Mouse (Mus musculus): Measurements from ENCODE around the gene Gm21958. TPM values are rescaled to one million over a fixed set of nuclear protein-coding genes. Genes with fewer than 3 reads are reported as not detected.
A peak's percentile ranks its signal among the peaks of the same experiment; 100 is the strongest.

The Gm21958 gene
- polyA plus RNA-seq, 1 experiment from 2014 or later = 1.5 TPM

GRCm38 (mm10) chr3:54699759-54700301, 14.3 kb downstream of the Gm21958 start:
- WGBS = 74% methylated on average over 5 of the region's 5 CpGs
- no peaks in the 10 kb centered on the region for H3K27me3 ChIP-seq (replicated peaks; ENCODE audit: control insufficient read depth, insufficient read depth, low read length)
- no peaks in the 10 kb centered on the region for H3K4me1 ChIP-seq (replicated peaks; ENCODE audit: control insufficient read depth, insufficient read depth, low read length)
- no peak overlapping the region for H3K4me2 ChIP-seq (ENCODE audit: low read length)
- no peak overlapping the region for H3K4me3 ChIP-seq (ENCODE audit: low read depth, low read length)
- DNase-seq (ENCODE audit: low spot score) (no peak), ATAC-seq (replicated peaks; ENCODE audit: low FRiP score, low TSS enrichment, low read depth) (no peak)
- H3K36me3 ChIP-seq (ENCODE audit: control insufficient read depth, insufficient read depth, low read length) = peaks cover 85% of the 10 kb centered on the region
- no peaks in the 10 kb centered on the region for H3K9me3 ChIP-seq (ENCODE audit: control insufficient read depth, low read length)
- no peak overlapping the region for H3K9ac ChIP-seq (ENCODE audit: low read length)
- H3K27ac ChIP-seq (ENCODE audit: low read depth) = no peak overlapping the region

DNA sequence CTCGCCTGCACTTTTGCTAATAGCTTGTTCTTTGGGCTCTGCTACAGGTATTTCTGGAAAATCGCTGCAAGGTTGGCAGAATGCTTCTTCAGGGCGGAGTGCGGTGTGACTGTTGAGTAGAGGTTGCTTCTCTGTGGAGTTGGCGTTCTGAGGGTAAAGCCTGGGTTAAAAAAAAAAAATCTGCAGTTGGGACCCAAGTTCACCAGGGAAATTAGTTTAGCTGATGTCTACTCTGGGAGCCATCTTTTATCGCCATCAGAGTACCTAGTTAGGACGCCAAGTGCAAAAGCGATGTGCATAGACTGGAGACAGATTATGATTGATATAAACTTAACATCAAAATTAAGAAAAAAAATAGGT, 21.1 kb downstream of the Gm21958 start:
- no peaks in the 10 kb centered on the region for H3K27me3 ChIP-seq (replicated peaks; ENCODE audit: control insufficient read depth, insufficient read depth, low read length)
- ATAC-seq (replicated peaks; ENCODE audit: low FRiP score, low TSS enrichment, low read depth) = peak; percentile 19; the same call in 1 of the 2 replicates
- peaks cover 34% of the 10 kb centered on the region for H3K36me3 ChIP-seq (ENCODE audit: control insufficient read depth, insufficient read depth, low read length)
- no peaks in the 10 kb centered on the region for H3K9me3 ChIP-seq (ENCODE audit: control insufficient read depth, low read length)
- peaks cover 3% of the 10 kb centered on the region; the same call in 1 of the 2 replicates for H3K4me1 ChIP-seq (replicated peaks; ENCODE audit: control insufficient read depth, insufficient read depth, low read length)
- WGBS = 1% methylated on average over 8 of the region's 8 CpGs
- no peak for DNase-seq (ENCODE audit: low spot score)
- H3K4me3 ChIP-seq (ENCODE audit: low read depth, low read length) = peak overlapping the region; percentile 87
- peak overlapping the region; percentile 70 for H3K9ac ChIP-seq (ENCODE audit: low read length)
- peak overlapping the region; percentile 85 for H3K4me2 ChIP-seq (ENCODE audit: low read length)
- H3K27ac ChIP-seq (ENCODE audit: low read depth) = peak overlapping the region; percentile 86

DNA sequence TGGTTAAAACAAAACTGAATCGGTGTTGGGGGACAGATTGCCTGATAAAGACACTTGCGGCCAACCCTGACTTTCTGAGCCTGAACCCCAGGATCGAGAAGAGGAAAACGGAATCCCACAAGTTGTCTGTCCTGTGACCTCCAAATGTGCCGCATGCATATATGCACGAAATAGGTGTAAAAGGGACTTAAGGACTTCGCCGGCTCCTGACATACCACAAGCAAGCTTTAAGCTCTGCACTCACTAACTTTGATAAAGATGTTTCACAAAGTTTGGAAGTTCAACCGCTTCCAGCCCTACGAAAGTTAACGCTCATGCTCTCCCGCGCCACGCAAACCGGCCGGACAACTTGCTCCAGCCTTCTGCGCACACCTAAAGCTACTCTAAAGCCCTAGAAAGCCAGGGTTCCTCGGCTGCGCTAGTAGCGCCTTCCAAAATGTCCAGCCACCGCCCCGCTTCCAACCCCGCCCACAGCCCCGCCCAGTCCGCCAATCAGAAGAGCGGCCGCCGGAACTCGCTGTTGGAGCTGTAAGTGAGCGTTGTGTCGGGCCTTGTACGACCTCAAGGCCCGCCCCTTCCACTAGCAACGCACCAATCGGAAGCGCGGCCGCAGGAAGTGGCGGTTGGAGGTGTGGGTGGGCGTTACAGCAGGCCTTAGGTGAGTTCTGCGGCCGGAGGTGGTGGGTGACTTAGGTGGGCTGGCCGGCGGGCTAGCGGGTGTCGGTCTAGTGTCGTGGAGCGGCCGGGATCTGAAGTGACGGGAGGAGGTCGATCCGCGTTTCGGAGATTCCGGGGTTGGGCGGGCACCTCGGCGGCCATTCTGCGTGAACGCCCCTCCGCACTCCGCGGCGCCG, 21.7 kb downstream of the Gm21958 start, which contains the start of gene Supt20:
Gene Supt20, plus strand, starts transcription at position 606 of the 854 bp plus-strand sequence.
- ATAC-seq (replicated peaks; ENCODE audit: low FRiP score, low TSS enrichment, low read depth) (peak; percentile 99), DNase-seq (ENCODE audit: low spot score) (peak; percentile 93)
- Histone ChIP-seq H3K9me3 (ENCODE audit: control insufficient read depth, low read length) (no peaks in the 10 kb centered on the region), H3K4me2 (ENCODE audit: low read length) (peak within 1 kb of the TSS; percentile 92), H3K4me1 (replicated peaks; ENCODE audit: control insufficient read depth, insufficient read depth, low read length) (peaks cover 3% of the 10 kb centered on the region; the same call in 1 of the 2 replicates), H3K27ac (ENCODE audit: low read depth) (peak within 1 kb of the TSS; percentile 86), H3K4me3 (ENCODE audit: low read depth, low read length) (peak within 1 kb of the TSS; percentile 87), H3K9ac (ENCODE audit: low read length) (peak within 1 kb of the TSS; percentile 70), H3K36me3 (ENCODE audit: control insufficient read depth, insufficient read depth, low read length) (peaks cover 30% of the 10 kb centered on the region), H3K27me3 (replicated peaks; ENCODE audit: control insufficient read depth, insufficient read depth, low read length) (no peaks in the 10 kb centered on the region)
- WGBS = 2% methylated on average over 65 of the region's 65 CpGs

GRCm38 (mm10) chr3:54689091-54689490, 25.1 kb downstream of the Gm21958 start:
- ATAC-seq (replicated peaks; ENCODE audit: low FRiP score, low TSS enrichment, low read depth) = no peak
- Histone ChIP-seq H3K4me2 (ENCODE audit: low read length) (no peak overlapping the region), H3K27me3 (replicated peaks; ENCODE audit: control insufficient read depth, insufficient read depth, low read length) (no peaks in the 10 kb centered on the region), H3K9ac (ENCODE audit: low read length) (no peak overlapping the region), H3K4me1 (replicated peaks; ENCODE audit: control insufficient read depth, insufficient read depth, low read length) (no peaks in the 10 kb centered on the region), H3K9me3 (ENCODE audit: control insufficient read depth, low read length) (no peaks in the 10 kb centered on the region), H3K27ac (ENCODE audit: low read depth) (no peak overlapping the region), H3K4me3 (ENCODE audit: low read depth, low read length) (no peak overlapping the region), H3K36me3 (ENCODE audit: control insufficient read depth, insufficient read depth, low read length) (no peaks in the 10 kb centered on the region)
- WGBS = 36% methylated on average over 2 of the region's 2 CpGs
- no peak for DNase-seq (ENCODE audit: low spot score)

DNA sequence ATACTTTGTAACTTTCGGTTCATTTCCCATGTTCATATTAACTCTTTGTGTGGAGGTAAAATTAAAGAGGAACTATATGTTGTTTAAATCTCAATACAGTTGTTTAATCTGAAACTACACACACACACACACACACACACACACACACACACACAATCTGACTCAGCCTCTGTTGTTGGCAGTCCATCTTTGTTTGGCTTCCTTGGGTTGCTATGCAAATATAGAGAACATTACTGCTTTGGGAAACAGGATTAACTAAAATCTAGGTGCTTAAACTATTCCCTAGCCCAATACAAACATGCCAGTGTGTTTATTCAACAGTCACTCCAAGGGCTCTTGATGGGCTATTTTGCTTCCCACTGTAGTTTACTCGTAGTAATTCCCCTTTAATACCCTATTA, 26.9 kb downstream of the Gm21958 start:
- WGBS = 58% methylated on average over 2 of the region's 2 CpGs
- Histone ChIP-seq H3K4me1 (replicated peaks; ENCODE audit: control insufficient read depth, insufficient read depth, low read length) (no peaks in the 10 kb centered on the region), H3K4me2 (ENCODE audit: low read length) (no peak overlapping the region), H3K27me3 (replicated peaks; ENCODE audit: control insufficient read depth, insufficient read depth, low read length) (no peaks in the 10 kb centered on the region), H3K36me3 (ENCODE audit: control insufficient read depth, insufficient read depth, low read length) (no peaks in the 10 kb centered on the region), H3K27ac (ENCODE audit: low read depth) (no peak overlapping the region), H3K9me3 (ENCODE audit: control insufficient read depth, low read length) (no peaks in the 10 kb centered on the region), H3K9ac (ENCODE audit: low read length) (no peak overlapping the region), H3K4me3 (ENCODE audit: low read depth, low read length) (no peak overlapping the region)
- ATAC-seq (replicated peaks; ENCODE audit: low FRiP score, low TSS enrichment, low read depth) = no peak
- DNase-seq (ENCODE audit: low spot score) = no peak

- Histone ChIP-seq H3K4me3 (ENCODE audit: low read depth, low read length) (no peak overlapping the region), H3K4me2 (ENCODE audit: low read length) (no peak overlapping the region), H3K36me3 (ENCODE audit: control insufficient read depth, insufficient read depth, low read length) (no peaks in the 10 kb centered on the region), H3K4me1 (replicated peaks; ENCODE audit: control insufficient read depth, insufficient read depth, low read length) (no peaks in the 10 kb centered on the region; the same call in 1 of the 2 replicates), H3K27me3 (replicated peaks; ENCODE audit: control insufficient read depth, insufficient read depth, low read length) (no peaks in the 10 kb centered on the region), H3K27ac (ENCODE audit: low read depth) (no peak overlapping the region), H3K9me3 (ENCODE audit: control insufficient read depth, low read length) (no peaks in the 10 kb centered on the region), H3K9ac (ENCODE audit: low read length) (no peak overlapping the region)
- DNase-seq (ENCODE audit: low spot score) (no peak), ATAC-seq (replicated peaks; ENCODE audit: low FRiP score, low TSS enrichment, low read depth) (no peak)
- 91% methylated on average over 3 of the region's 3 CpGs for WGBS
Measured at GRCm38 (mm10) chr3:54685202-54685601, 29.0 kb downstream of the Gm21958 start.

DNA sequence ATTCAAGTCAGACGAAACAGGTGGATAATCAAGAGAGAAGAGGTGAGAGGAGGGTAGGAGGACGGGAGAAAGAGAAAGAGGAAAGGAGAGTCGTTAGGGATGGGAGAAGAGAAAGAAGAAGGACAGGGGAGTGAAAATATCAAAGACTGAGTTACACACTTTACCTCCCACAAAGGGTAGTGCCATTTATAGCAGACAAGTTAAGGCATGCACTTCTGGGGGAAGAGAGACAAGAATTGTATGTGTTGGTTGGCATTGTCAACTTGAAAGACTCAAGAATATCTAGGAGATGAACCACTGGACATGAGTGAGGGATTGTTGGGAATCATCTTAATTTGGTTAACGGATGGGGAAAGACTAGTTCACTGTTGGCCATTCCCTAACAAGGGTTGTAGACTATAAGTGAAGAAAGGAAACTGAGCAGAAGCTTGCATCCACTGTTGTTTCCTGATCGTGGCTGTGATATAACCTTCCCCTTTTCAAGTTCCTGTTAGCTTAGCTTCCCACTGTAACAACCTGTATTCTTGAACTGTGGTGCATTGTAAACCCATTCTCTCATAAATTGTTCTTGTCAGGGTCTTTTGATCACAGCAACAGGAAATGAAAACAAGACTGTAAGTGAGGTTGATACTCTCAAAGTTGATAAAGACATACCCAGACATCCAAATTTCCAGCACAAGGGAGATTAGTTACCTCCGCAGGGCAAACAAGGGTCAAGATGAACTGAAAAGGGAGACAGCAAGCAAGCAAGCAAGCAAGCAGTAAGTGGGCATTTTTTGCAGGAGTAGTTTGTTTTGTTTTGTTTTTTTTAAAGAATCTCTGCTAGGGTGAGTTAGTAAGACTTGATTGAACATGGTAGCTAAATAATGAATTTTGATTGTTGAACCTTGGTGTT, 32.6 kb downstream of the Gm21958 start:
- WGBS = 56% methylated on average over 6 of the region's 6 CpGs
- no peak overlapping the region for H3K9ac ChIP-seq (ENCODE audit: low read length)
- DNase-seq (ENCODE audit: low spot score) = no peak

DNA sequence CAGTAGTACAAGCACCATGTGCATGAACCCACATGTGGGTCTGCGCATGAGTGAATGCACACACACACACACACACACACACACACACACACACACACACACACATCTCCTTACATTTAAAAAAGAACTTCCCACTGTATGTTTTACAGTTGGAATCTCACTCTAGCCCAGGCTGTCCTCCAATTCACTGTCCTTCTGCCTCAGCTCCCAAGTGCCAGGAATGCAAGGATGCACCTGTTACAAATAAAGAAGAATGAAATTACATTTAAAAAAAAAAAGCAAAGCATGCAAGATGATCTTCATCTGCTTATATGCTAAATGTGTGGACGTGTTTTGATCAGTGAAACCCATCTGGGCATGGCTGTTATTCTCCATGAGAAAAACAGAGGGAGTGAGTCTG, 37.3 kb downstream of the Gm21958 start:
- H3K27me3 ChIP-seq (replicated peaks; ENCODE audit: control insufficient read depth, insufficient read depth, low read length) = no peaks in the 10 kb centered on the region
- no peaks in the 10 kb centered on the region for H3K9me3 ChIP-seq (ENCODE audit: control insufficient read depth, low read length)
- H3K27ac ChIP-seq (ENCODE audit: low read depth) = no peak overlapping the region
- DNase-seq (ENCODE audit: low spot score) (peak; percentile 29), ATAC-seq (replicated peaks; ENCODE audit: low FRiP score, low TSS enrichment, low read depth) (no peak)
- H3K36me3 ChIP-seq (ENCODE audit: control insufficient read depth, insufficient read depth, low read length) = no peaks in the 10 kb centered on the region
- H3K9ac ChIP-seq (ENCODE audit: low read length) = no peak overlapping the region
- 88% methylated on average over 2 of the region's 2 CpGs for WGBS
- no peak overlapping the region for H3K4me2 ChIP-seq (ENCODE audit: low read length)
- no peak overlapping the region for H3K4me3 ChIP-seq (ENCODE audit: low read depth, low read length)
- H3K4me1 ChIP-seq (replicated peaks; ENCODE audit: control insufficient read depth, insufficient read depth, low read length) = peaks cover 21% of the 10 kb centered on the region

More for the DNA sequence above, 32.6 kb downstream of the Gm21958 start:
- H3K4me1 ChIP-seq (replicated peaks; ENCODE audit: control insufficient read depth, insufficient read depth, low read length) = no peaks in the 10 kb centered on the region; the same call in 1 of the 2 replicates
- H3K36me3 ChIP-seq (ENCODE audit: control insufficient read depth, insufficient read depth, low read length) = no peaks in the 10 kb centered on the region
- no peak overlapping the region for H3K27ac ChIP-seq (ENCODE audit: low read depth)
- no peaks in the 10 kb centered on the region for H3K9me3 ChIP-seq (ENCODE audit: control insufficient read depth, low read length)
- no peak for ATAC-seq (replicated peaks; ENCODE audit: low FRiP score, low TSS enrichment, low read depth)
- no peaks in the 10 kb centered on the region for H3K27me3 ChIP-seq (replicated peaks; ENCODE audit: control insufficient read depth, insufficient read depth, low read length)
- no peak overlapping the region for H3K4me2 ChIP-seq (ENCODE audit: low read length)
- H3K4me3 ChIP-seq (ENCODE audit: low read depth, low read length) = no peak overlapping the region

All from intestine, embryonic 14.5 days (tissue).